Mouse (Mus musculus): ENCODE measurements at regions not wholly inside any gene's neighbourhood (a gene's known extent, or its start where the extent isn't known, plus 50 kb on each side); places are given as distances from the start of the nearest gene placed in this dataset.

DNA sequence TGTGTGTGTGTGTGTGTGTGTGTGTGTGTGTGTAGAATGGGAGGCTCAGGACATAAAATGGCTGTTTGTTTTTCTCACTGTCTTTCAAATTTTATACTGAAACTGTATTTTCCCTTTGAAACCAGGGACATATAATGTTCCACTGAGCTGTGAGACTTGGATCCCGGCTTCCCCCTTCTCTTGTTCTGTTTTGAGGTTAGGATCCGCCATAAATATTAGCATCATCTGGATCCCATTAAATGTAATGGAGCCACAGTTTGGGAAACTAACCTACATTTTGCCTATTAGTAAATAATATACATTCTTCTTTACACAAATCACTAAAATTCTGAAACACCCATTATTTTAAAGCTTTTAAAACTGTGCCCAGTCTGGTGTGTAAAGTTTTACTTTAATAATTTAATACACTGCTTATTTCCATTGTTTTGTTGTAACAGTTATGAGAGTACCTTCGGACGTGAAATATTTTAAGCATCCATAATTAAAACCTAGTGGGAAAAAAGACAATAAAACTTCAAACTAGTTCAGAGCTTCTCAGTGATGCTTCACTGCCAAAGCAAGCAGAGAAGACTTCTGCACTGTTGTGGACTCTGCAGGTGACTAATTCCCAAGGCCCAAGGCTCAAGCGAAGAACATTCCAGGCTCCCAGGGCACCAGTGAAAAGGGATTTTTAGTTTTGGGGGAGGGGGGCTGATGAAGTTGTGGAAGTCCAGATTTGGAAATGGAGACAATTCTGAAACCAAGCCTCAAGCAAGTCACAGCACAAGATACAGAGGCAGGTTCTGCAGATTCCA lies 684.9 kb downstream of the Fat4 start:
- DNase-seq (ENCODE audit: low spot score in 2 of 2): no peak

- no peak for DNase-seq (ENCODE audit: low spot score in 2 of 2)
Measured at GRCm38 (mm10) chr3:39575200-39575599, 688.5 kb downstream of the Fat4 start.

- no peak for DNase-seq (ENCODE audit: low spot score in 2 of 2)
Measured at GRCm38 (mm10) chr3:39591312-39591711, 704.6 kb downstream of the Fat4 start.

- DNase-seq (ENCODE audit: low spot score in 2 of 2): no peak
Measured at GRCm38 (mm10) chr3:39592349-39593117, 705.8 kb downstream of the Fat4 start.

DNA sequence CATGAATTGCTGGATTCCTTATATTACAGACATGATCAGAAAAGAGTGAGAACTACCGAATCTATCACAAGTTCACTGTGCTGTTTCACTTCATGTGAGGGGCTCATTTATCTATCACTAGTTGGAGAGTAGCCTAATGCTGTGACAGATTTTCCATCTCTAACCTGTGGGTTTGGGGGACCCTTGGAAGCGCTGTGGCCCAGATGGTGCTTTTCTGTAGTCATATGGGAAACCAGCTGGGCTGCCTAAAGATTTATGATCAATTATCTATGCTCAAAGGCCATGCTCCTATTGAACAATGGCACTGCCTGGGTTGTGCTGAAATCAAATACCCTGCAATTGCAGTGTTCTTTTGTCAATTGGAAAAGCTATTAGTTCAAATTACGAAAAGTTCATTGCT lies 723.2 kb downstream of the Fat4 start:
- no peak for DNase-seq (ENCODE audit: low spot score in 2 of 2)

- no peak for DNase-seq (ENCODE audit: low spot score in 2 of 2)
Measured at GRCm38 (mm10) chr3:39612408-39612807, 725.7 kb downstream of the Fat4 start.

DNA sequence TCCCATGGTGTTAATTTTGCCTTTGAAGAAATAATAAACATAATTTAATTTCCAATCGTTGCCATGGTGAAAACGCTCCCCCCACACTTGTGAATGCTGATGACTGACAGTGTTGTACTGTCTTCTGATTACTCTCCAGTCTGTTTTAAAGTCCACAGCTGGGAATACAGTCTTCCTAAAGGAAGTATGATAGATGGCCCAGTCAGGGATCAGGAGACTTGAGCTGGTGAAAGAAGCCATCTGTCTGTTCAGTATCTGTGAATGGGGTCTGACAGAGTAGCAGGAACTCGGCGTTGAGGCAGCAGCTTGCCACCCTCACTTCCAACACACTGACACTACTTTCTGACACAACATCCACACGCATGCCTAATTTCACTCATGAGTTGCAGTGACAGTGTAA lies 751.2 kb downstream of the Fat4 start:
- no peak for DNase-seq (ENCODE audit: low spot score in 2 of 2)

GRCm38 (mm10) chr3:39643194-39643593 lies 756.5 kb downstream of the Fat4 start:
- no peak for DNase-seq (ENCODE audit: low spot score in 2 of 2)

- DNase-seq (ENCODE audit: low spot score in 2 of 2): no peak
Measured at GRCm38 (mm10) chr3:39666817-39667216, 780.1 kb downstream of the Fat4 start.

- no peak for DNase-seq (ENCODE audit: low spot score in 2 of 2)
Measured at GRCm38 (mm10) chr3:39669145-39669544, 782.4 kb downstream of the Fat4 start.

- no peak for DNase-seq (ENCODE audit: low spot score in 2 of 2)
Measured at GRCm38 (mm10) chr3:39673997-39674396, 787.3 kb downstream of the Fat4 start.

GRCm38 (mm10) chr3:39674927-39675326 lies 788.2 kb downstream of the Fat4 start:
- no peak for DNase-seq (ENCODE audit: low spot score in 2 of 2)

DNA sequence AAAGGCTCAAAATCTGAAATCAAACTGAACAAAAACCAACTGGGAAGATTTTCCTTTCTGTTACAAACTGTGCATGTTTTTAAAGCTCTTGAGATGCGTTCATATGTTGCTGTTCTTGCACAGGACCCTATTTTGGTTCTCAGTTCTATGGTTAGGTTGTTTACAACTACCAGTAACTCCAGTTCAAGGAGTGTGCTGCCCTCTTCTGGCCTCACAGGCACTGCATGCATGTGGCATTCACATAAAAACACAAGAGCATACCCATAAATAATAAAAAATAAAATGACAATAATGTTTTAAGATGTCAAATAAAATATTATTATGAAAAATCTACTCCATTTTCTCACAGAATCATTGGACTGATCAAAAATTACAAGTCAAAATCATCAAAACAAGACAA lies 818.9 kb downstream of the Fat4 start:
- no peak for DNase-seq (ENCODE audit: low spot score in 2 of 2)

- DNase-seq (ENCODE audit: low spot score in 2 of 2): no peak
Measured at GRCm38 (mm10) chr3:39712795-39713709, 818.0 kb upstream of the Intu start.

DNA sequence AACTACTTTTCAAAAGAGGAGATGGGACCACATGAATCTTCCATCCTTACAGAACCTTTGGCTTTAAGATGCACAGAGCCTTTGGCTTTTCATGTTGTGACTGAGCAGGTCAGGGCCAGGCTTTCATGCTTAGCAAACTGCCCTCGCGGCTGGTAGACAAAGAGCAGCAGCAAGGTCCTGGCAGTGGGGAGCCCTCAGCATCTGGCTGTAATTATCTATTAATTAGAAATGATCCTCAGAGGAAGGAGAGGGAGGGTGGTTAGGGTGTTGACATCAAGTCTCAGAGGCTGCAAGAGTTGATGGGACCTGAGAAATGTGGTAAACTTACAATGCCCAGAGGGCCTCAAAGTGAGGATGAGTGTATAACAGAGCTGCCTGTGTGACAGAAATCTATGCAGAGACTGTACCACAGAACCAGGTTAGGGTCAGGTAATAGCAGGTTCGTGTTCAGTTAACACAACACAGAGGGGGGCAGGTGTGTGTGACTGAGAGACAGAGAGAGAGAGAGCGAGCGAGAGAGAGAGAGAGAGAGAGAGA lies 817.0 kb upstream of the Intu start:
- DNase-seq (ENCODE audit: low spot score in 2 of 2): no peak

- DNase-seq (ENCODE audit: low spot score in 2 of 2): peak; percentile 7 to 15
Measured at GRCm38 (mm10) chr3:39718946-39719545, 812.0 kb upstream of the Intu start.

DNA sequence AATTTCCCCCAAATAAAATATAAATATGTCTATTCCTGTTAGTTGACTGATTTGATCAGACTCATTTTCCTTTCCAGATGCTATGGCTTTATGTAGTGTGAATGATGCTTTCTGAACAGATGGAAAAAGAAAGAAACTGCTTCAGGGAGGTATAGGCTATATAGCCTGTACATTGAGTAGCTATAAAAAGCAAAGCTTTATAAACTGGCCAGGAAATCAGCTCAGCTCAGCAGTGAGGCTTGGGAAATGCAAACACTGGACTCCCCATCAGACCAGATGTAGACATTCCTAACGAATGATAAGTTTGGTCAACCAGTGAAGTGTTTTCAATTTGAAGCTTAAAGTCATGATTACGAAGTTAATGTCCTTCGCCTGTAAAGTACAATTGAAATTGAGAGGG lies 805.3 kb upstream of the Intu start:
- DNase-seq (ENCODE audit: low spot score in 2 of 2): no peak

DNA sequence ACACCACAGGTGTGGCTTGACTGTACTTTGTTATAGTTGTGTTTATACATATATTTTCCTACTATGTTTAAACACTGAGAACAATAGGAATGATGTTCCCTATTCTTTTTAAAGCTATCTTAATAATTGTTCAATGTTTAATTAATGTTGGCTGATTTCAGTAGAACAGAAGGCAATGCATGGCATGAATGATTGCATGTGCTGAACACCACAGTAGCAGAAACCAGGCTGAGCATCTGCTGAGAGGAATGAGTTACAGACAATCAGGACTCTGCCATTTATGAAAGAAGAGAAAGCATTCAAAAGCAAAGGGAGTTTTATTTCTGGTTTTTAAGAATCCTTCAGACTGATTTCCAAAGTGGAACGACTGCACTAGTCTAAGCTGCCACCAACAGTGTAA lies 794.4 kb upstream of the Intu start:
- DNase-seq (ENCODE audit: low spot score in 2 of 2): no peak

DNA sequence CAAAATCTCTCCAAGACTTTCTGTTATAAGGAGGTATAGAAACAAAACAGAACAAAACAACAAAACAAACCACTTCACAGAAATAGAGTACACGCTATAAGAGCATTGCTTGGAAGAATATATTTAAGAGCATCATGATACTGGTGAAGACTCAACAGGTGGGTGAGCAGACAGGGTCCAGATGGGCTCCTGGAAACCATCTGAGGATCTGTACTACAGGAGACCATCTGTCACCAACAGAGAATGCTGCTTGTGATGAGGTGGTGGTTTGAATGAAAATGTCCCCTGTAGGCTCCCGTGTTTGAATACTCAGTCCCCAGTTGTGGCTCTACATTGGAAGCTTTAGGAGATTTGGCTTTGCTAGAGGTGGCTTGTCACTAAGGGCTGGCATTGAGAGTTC lies 785.1 kb upstream of the Intu start:
- DNase-seq (ENCODE audit: low spot score in 2 of 2): peak; percentile 12 to 40

DNA sequence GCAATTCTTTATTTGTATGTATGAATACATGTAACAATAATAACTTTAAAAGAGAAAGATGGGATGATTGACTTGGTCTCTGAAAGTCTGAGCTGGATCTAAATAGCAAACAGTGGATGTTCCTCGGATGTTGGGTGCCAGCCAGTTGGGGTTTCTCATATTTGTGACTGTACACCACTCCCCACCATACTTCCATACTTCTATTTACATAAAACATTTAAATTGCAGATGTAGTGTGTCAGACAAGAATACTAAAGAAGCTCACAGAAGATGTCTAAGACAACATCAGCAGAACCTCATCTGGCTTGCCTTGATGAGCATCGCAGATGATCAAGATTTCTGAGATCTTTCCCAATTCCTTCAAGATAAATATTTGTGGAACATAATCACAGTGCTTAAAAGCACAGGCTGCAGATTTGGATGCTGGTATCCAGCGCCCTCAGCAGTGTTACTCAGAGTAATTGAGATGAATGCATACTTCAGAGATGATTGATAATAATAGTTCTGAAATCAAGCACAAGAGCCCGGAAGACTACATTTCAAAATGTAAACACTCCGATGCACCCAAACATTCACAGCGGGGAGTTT lies 762.0 kb upstream of the Intu start:
- no peak for DNase-seq (ENCODE audit: low spot score in 2 of 2)

Data from frontal cortex, postnatal 14 days (tissue).